Mouse (Mus musculus) heart, adult 11 months (tissue): ENCODE data around the gene Spata9.

ENCODE experiments used
- DNase-seq: peaks from one replicate; pipeline ENCODE4 v3.0.0; 2022

The Spata9 gene

DNA sequence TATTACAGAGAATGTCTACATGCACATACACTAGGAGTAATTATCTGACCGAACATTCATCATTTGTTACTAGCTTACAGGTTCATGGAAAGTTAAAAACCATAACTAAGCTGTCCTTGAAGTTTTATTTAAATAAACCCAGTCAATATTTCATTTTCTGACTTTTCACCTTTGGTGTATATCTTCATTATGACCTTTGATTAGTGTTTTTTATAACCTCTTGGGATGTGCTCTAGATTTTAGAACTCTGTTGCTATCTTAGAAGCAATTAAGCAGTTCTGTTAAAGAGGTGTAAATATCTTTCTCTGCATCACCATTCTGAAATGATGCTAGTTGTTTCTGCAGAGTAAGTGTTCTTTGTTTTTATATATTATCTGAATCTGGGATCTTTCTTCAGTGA lies at the start of gene Spata9:
TSS of gene Spata9 (plus strand) at position 301 of the 400 bp plus-strand sequence.
- no peak for DNase-seq

DNA sequence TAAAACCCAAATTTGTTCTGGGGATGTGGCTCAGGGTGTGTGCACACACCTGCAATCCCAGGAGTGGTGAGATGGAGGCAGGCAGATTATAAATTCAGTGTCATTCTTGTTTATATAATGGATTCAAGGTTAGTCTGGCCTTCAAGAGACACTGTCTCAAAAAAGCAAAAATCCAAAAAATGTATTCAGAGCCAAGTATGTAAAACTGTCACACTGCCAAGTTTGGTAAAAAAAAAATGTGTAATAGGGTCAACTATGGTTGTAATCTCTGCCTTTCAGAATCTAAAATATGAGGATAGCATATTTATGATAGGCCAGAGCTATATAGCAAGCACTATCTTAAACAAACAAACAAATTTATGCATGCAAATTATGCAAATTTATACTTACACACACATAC lies 39.0 kb upstream of the Spata9 start:
- no peak for DNase-seq

DNA sequence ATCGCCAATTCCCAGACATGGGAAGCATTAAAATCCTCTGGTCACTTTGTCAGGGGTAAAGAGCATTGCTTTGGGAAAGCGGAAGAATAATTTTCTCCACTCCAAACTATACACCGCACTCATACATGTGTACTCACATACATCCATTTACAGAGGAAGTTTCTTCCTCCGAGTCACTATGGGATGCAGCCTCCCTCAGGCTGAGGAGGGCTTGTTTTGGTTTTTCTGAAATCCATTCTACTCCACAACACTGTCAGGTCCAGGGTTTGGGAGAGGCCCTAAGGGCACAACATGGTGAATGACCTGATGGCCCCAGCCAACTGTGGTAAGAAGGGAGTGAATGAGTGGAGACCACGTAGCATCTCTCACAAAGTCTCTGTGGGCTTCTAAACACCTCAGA lies 37.9 kb upstream of the Spata9 start:
- DNase-seq: peak; percentile 66

GRCm38 (mm10) chr13:75930023-75930422 lies 36.9 kb upstream of the Spata9 start:
- DNase-seq: peak; percentile 84

DNA sequence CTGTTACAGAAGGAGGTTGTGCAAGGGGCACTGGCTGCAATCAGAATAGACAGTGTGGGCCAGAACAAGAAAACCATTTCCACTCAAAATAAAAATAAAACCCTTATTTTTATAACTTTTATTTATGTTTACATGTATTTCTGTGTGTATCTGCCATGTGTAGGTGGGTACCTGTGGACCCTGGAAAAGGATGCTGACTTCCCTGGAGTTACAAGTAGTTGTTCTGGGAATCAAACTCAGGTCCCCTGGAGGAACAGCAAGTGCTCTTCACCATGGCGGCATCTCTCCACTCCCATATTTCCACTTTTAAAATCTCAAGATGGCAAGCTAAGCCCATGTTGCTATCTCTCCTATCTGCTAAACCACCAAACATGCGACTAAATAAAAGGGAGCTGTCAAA lies 36.3 kb upstream of the Spata9 start:
- peak; percentile 59 for DNase-seq

- DNase-seq: peak; percentile 94
Measured at GRCm38 (mm10) chr13:75931073-75931472, 35.9 kb upstream of the Spata9 start.

- DNase-seq: peak; percentile 9
Measured at GRCm38 (mm10) chr13:75933287-75933686, 33.7 kb upstream of the Spata9 start.

DNA sequence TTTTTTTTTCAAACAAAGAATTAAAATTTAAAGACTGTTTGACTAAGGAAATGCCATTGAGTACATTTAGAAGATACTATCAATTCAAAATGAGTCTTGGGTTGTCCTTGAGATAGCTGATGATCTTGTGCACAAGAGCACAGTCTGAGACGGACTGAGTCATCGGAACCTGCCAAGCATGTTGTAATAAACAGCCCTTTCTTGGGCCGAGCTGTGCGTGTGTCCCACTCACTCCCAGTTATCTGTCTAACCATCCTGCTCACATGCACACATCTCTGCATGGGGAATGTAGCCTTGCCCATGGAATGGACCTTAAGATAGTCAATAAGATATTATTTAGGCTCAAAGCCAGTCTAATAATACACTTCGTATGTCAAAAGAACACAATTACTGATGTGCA lies 28.1 kb upstream of the Spata9 start:
- peak; percentile 73 for DNase-seq

GRCm38 (mm10) chr13:75940791-75941517 lies 26.0 kb upstream of the Spata9 start:
- DNase-seq: peak; percentile 92

- DNase-seq: no peak
Measured at GRCm38 (mm10) chr13:75941518-75942295, 25.2 kb upstream of the Spata9 start.

DNA sequence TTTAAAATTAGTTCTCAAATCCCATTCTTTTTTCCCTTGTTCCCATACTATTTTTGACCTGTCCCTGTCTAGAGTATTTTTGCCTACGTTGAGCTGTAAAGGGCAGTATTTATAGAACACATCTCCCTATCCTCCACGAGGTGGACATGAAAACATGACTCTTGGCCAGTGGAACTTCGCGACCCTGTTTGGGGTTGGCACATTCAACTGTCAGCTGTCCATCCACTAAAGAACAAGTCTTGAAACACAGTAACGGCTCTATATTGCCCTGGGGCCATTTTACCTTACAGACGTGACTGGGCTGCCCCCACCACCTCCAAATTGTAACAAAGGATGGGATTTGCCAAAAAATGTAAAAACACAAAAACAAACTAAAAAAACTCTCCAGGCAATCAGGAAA lies 24.2 kb upstream of the Spata9 start:
- DNase-seq: peak; percentile 88

DNA sequence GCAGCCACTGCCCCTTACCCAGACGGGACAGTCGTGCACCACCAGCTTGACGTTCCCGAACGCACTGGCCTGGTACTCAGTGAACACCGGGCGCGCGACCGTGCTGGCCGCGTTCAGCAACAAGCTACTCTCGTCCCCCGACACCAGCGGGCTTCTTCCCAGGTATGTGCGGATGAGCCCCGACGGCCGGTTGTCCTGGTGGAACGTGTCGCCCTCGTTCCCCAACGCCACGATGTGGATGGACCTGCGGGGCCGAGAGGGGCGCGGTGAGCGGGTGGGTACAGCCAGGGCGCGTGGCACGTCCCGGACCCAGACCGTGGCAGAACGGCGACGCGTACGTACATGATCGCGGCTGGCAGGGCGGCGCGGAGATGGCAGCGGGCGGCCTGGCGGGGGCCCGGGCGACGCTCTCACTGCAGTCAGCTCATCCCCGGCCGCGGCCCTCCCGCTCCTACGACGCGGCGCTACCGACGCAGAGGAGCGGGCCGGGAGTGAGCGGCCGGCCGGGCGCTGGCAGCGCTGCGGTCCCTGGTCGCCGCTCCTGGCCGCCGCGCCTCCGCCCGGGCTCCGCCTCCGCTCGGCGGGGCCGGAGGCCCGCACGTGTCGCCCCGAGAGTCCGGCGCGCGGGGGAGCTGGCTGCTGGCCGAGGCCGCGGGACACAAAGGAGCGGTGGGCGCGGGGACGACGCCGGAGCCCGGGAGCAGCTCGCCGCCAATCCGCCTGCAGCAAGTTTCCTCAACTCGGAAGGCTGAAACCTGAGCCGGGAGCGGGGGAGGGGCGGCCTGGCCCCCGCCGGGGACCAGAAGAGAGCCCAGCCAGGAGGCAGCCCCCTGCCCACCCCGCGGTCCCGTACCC lies 23.5 kb upstream of the Spata9 start, which contains the start of gene Rhobtb3:
TSS of gene Rhobtb3 (minus strand) at position 737 of the 855 bp plus-strand sequence.
- DNase-seq: peak; percentile 98

DNA sequence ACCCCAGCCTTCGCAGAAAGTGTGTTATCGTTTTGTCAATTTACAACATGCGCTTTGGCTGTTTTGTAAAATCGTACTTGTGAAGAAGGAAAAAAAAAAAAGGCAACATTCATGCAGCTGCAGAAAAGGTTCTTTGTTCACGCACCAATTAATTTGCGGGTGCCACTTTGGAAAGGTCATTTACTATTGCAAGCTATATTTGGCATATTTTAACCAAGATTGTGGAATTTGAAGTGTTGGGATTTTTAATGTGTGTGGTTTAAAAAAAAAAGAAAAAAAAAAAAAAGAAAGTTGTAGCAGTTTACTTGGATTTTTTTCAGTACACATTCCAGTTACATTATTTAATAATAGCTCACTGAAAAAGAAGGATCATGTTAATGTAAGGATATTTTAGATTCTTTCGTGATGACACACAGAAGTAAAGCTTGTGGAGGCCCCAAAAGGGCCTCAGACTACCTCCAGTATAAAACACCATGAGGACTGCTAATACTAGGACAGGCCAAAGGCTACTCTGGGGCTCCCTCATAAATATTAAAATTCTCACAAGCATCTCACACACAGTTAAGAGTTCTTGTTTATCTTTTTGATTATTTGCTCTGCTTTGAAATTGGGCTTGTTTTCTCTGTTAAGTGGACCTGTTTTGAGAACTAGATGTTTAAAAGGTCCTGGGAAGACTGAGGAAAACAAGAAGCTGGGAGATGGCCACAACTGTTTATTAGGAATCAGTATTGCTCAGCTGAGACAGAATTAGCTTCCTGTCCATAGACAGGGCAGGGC lies 22.7 kb upstream of the Spata9 start:
- DNase-seq: peak; percentile 4

DNA sequence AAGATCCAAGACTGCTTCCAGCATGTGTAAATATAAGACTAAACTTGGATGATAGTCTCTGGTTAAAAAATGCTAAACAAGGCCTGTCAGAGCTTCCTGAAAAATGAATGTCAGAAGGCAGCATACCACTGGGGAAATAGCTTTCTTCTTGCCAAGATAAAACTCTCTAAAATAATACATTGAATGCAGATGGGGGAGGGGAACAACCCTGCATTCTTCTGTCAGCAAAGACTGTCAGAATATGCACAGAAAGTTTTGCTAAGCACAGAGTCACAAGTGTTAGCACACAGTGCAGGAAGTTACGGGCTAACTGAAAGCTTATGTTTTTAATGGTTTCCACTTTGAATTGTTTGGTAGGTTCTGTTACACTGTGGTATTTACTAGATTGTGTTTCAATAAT lies 16.7 kb upstream of the Spata9 start:
- DNase-seq: peak; percentile 28

GRCm38 (mm10) chr13:75955357-75955992 lies 11.5 kb upstream of the Spata9 start:
- peak; percentile 68 for DNase-seq

DNA sequence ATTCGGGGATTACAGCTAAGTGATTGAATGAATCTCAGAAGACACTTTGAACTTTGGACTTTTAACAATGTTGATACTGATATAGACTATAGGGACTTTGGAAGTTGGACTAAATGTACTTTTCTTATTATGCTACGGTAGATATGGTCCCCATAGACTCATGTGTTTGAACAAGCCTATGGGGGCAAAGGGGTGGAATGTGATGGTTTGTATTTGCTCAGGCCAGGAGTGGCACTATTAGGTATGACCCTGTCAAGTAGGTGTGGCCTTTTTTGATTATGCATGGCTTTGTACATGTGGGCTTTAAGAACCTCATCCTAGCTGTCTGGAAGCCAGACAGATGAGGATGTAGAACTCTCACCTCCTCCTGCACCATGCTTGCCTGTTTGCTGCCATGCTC lies 7.5 kb downstream of the Spata9 start:
- DNase-seq: peak; percentile 33

- peak; percentile 76 for DNase-seq
Measured at GRCm38 (mm10) chr13:75975629-75976028, 8.7 kb downstream of the Spata9 start.

DNA sequence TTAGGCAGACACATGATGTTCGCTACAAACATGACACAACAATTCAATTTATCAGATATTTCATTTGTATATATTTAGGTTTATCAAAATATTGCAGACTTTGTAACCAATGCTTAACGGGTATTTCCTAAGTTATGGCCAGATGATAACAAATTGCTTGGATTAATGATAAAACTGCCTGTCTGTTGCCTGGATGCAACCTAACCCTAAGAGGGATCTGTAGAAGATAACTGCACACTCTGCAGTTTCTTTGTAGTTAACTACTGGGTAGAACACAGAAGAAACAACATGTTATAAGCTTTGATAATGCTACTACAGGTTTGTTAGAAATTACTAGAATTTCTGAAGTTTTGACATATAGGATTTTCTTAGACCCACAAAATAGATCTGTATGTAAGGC lies 9.3 kb downstream of the Spata9 start:
- no peak for DNase-seq

DNA sequence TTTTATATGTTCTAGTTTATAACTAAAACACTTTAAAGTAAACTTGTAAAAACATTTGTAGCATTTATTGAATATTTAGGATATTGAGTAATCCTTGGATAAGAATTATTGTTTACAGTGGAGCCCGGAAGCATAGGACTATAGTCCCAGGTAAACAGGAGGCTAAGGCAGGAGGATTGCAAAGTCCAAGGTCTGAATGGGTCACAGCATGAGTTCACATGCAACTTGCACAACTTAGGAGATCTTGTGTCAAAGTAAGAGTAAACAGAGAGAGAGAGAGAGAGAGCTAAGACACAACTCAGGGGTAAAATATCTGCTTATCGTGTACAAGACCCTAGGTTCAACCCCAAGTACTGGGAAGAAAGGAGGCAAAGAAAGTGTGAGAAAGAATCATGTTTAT lies 9.7 kb downstream of the Spata9 start:
- no peak for DNase-seq

- DNase-seq: peak; percentile 17
Measured at GRCm38 (mm10) chr13:75981901-75982300, 15.0 kb downstream of the Spata9 start.

DNA sequence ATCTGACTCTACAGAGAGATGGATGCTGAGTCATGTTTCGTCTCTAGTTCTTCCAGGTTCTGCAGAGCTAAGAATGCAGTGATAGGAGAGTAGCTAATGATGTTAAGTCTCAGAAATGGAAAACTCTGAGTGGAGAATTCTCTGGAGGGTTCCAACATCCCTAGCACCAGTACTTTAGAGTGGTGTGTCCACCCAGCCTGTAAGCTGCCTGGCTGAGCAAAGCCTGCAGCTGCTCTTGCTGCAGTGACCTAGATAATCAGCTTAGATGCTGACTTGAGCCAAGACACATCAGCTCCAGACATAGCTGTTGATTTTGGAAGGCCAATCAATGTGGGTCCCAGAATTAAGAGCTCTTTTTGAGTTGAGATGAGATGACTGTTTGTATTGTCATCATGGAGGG lies 21.1 kb downstream of the Spata9 start:
- peak; percentile 98 for DNase-seq
